Mouse (Mus musculus): Measurements from ENCODE around the gene A030005K14Rik.

A030005K14Rik gene

GRCm38 (mm10) chr1:83036892-83037667, 22.1 kb downstream of the A030005K14Rik start:
- in situ Hi-C loops (cut with MboI; ENCODE audit: low sequenced_read_pairs): no loop called here

- in situ Hi-C loops (cut with MboI; ENCODE audit: low sequenced_read_pairs): no loop called here
Measured at GRCm38 (mm10) chr1:83034509-83034908, 24.7 kb downstream of the A030005K14Rik start.

GRCm38 (mm10) chr1:83032508-83032907, 26.7 kb downstream of the A030005K14Rik start:
- in situ Hi-C loops (cut with MboI; ENCODE audit: low sequenced_read_pairs): no loop called here

- in situ Hi-C loops (cut with MboI; ENCODE audit: low sequenced_read_pairs): no loop called here
Measured at GRCm38 (mm10) chr1:83031950-83032349, 27.2 kb downstream of the A030005K14Rik start.

- in situ Hi-C loops (cut with MboI; ENCODE audit: low sequenced_read_pairs): no loop called here
Measured at GRCm38 (mm10) chr1:83016556-83016955, 42.6 kb downstream of the A030005K14Rik start.

- in situ Hi-C loops (cut with MboI; ENCODE audit: low sequenced_read_pairs): no loop called here
Measured at GRCm38 (mm10) chr1:83015329-83015879, 43.8 kb downstream of the A030005K14Rik start.

GRCm38 (mm10) chr1:83014477-83014876, 44.7 kb downstream of the A030005K14Rik start:
- in situ Hi-C loops (cut with MboI; ENCODE audit: low sequenced_read_pairs): no loop called here

All from CH12F3 (cell line).